Comparison of ENCODE assay signal across 8 mouse cellular contexts in genomic region chr7:113512527-113513285, GRCm38 (mm10). TPM values are rescaled to one million over a fixed set of nuclear protein-coding genes. Genes with fewer than 3 reads are reported as not detected.
DNase-seq lines count a peak whose midpoint lies in the region; ATAC-seq and TF ChIP-seq lines count a peak whose summit lies in the region.

No protein-coding gene starts in this region.

- peak; percentile 15 for DNase-seq in cerebellum, adult 8-10 months
- no peak for DNase-seq in cerebellum, postnatal 10 days
- peak; percentile 8 for DNase-seq in thymus, postnatal 14 days
- no peak for DNase-seq in thymus, postnatal 25 days
- DNase-seq in midbrain, postnatal 0 days (ENCODE audit: low spot score) = no peak
- no peak for DNase-seq in embryo, embryonic 9.5 days (ENCODE audit: extremely low spot score)

- H3K27me3 ChIP-seq in intestine, embryonic 15.5 days (replicated peaks) = no peaks in the 10 kb centered on the region
- no peaks in the 10 kb centered on the region for H3K27me3 ChIP-seq in midbrain, postnatal 0 days (ENCODE audit: insufficient read depth, low read length)

- ATAC-seq in intestine, embryonic 15.5 days = no peak
- no peak for ATAC-seq in midbrain, postnatal 0 days (ENCODE audit: low FRiP score)
- no peak for ATAC-seq in activated CD4-positive, CD25-positive, alpha-beta regulatory T cell, adult 4 months

- H3K9ac ChIP-seq in intestine, embryonic 15.5 days = peak overlapping the region; percentile 52
- H3K9ac ChIP-seq in midbrain, postnatal 0 days (replicated peaks; ENCODE audit: low read length, poor library complexity, severe bottlenecking) = peak overlapping the region; percentile 69

- no peaks in the 10 kb centered on the region for H3K9me3 ChIP-seq in intestine, embryonic 15.5 days
- no peaks in the 10 kb centered on the region for H3K9me3 ChIP-seq in midbrain, postnatal 0 days (ENCODE audit: low read length)

- H3K4me2 ChIP-seq in intestine, embryonic 15.5 days (replicated peaks) = peak overlapping the region; percentile 78
- H3K4me2 ChIP-seq in midbrain, postnatal 0 days (ENCODE audit: low read depth, low read length, poor library complexity, severe bottlenecking) = peak overlapping the region; percentile 95

- 13% methylated on average over 20 of the region's 20 CpGs for WGBS in intestine, embryonic 15.5 days
- 15% methylated on average over 20 of the region's 20 CpGs for WGBS in midbrain, postnatal 0 days

- 0 out of 2 replicates have a peak, but pooled peaks cover 4% of the 10 kb centered on the region for H3K4me1 ChIP-seq in intestine, embryonic 15.5 days (replicated peaks)
- peaks cover 2% of the 10 kb centered on the region; the same call in 1 of the 2 replicates for H3K4me1 ChIP-seq in midbrain, postnatal 0 days (ENCODE audit: insufficient read depth, low read length)

- peak overlapping the region; percentile 90 for H3K4me3 ChIP-seq in intestine, embryonic 15.5 days (replicated peaks)
- peak overlapping the region; percentile 100 for H3K4me3 ChIP-seq in midbrain, postnatal 0 days (ENCODE audit: low read depth, low read length)

- H3K27ac ChIP-seq in intestine, embryonic 15.5 days = peak overlapping the region; percentile 49; the same call in 1 of the 2 replicates
- peak overlapping the region; percentile 51; the same call in 1 of the 2 replicates for H3K27ac ChIP-seq in midbrain, postnatal 0 days (ENCODE audit: low read depth, low read length)

- no peak for TF ChIP-seq CTCF in midbrain, postnatal 0 days (IDR thresholded peaks at IDR 0.05)

- H3K36me3 ChIP-seq in intestine, embryonic 15.5 days = no peaks in the 10 kb centered on the region
- H3K36me3 ChIP-seq in midbrain, postnatal 0 days (ENCODE audit: insufficient read depth, low read length) = no peaks in the 10 kb centered on the region

RNA-seq across cellular contexts. Expression of gene Far1, which starts 0.9 kb away (rescaled TPM):
- polyA plus RNA-seq in intestine, embryonic 15.5 days (2015; fragmentation: Nextera tagmentation; extraction: Ambion mirVana) = 52.2 and 63.2 TPM in 2 replicates
- total RNA-seq in midbrain, postnatal 0 days (2014; rRNA removed) = 70.8 and 91.9 TPM in 2 replicates
- polyA plus RNA-seq in midbrain, postnatal 0 days (2015; fragmentation: Nextera tagmentation; extraction: Ambion mirVana) = 41.1 and 47.0 TPM in 2 replicates
- polyA plus RNA-seq in activated CD4-positive, CD25-positive, alpha-beta regulatory T cell, adult 4 months (2017; shearing (Covaris generic)) = 100 to 1,000 TPM in 1 of 2 experiments, 10 to 100 TPM in 1; 95.3 to 103 TPM

Comparison
In these comparisons a context has a peak if more than half of its experiments do, and no peak if none do; other contexts are left out.
1. DNase-seq: peak in cerebellum, adult 8-10 months (single experiment) and thymus, postnatal 14 days (single experiment); none in cerebellum, postnatal 10 days (0 of 2), thymus, postnatal 25 days (single experiment), midbrain, postnatal 0 days (single experiment) and embryo, embryonic 9.5 days (single experiment).